Mouse (Mus musculus) hindbrain, embryonic 14.5 days (tissue): ENCODE data around the gene Tmem234. TPM values are rescaled to one million over a fixed set of nuclear protein-coding genes. Genes with fewer than 3 reads are reported as not detected.

Source experiments
- ATAC-seq: fragments of 200-750 bp; cut with Nextera tagmentation; 2 replicates; pipeline ENCODE4 v1.8.0; 2017; ENCODE audit warnings: moderate number of reproducible peaks, mild to moderate bottlenecking, moderate TSS enrichment, moderate library complexity; ENCODE audit not compliant: low FRiP score
- DNase-seq: peaks from one replicate; pipeline ENCODE4 v3.0.0-alpha.2; 2015; ENCODE audit warnings: low spot score
- H3K27ac ChIP-seq: fragments of 300-500 bp; sonication (generic); 2 replicates; pipeline ENCODE4 v1.5.1; 2014; ENCODE audit warnings: mild to moderate bottlenecking, moderate library complexity
- H3K27me3 ChIP-seq: fragments of 300-500 bp; sonication (generic); 2 replicates; pipeline ENCODE4 v1.6.1; 2014; ENCODE audit warnings: mild to moderate bottlenecking, low read length, mixed read lengths; ENCODE audit not compliant: control insufficient read depth, insufficient read depth
- H3K36me3 ChIP-seq: fragments of 300-500 bp; sonication (generic); replicated peaks from 2 replicates; pipeline ENCODE4 v1.6.1; 2014; ENCODE audit not compliant: control insufficient read depth, insufficient read depth
- H3K4me1 ChIP-seq: fragments of 300-500 bp; sonication (generic); replicated peaks from 2 replicates; pipeline ENCODE4 v1.6.1; 2014; ENCODE audit warnings: antibody characterized with exemption, low read length, mixed read lengths; ENCODE audit not compliant: control insufficient read depth, insufficient read depth
- H3K4me2 ChIP-seq: fragments of 300-500 bp; sonication (generic); replicated peaks from 2 replicates; pipeline ENCODE4 v1.6.1; 2014; ENCODE audit warnings: mild to moderate bottlenecking, moderate library complexity
- H3K4me3 ChIP-seq: fragments of 300-500 bp; sonication (generic); replicated peaks from 2 replicates; pipeline ENCODE4 v1.5.1; 2014; ENCODE audit warnings: mild to moderate bottlenecking, low read length
- H3K9ac ChIP-seq: fragments of 300-500 bp; sonication (generic); 2 replicates; pipeline ENCODE4 v1.6.1; 2014
- H3K9me3 ChIP-seq: fragments of 300-500 bp; sonication (generic); 2 replicates; pipeline ENCODE4 v1.6.1; 2016; ENCODE audit warnings: low read length; ENCODE audit not compliant: control insufficient read depth
- WGBS: fragments of 180-500 bp; shearing (Covaris S2); extraction: QIAGEN DNeasy Blood & Tissue Kit; methylation state at CpG from one replicate; pipeline ENCODE4 v1.1.7; 2014; 5-methylcytosine and 5-hydroxymethylcytosine counted together
- polyA plus RNA-seq: library from polyadenylated mRNA; unstranded; fragments of >200 nt; fragmentation: Nextera tagmentation; extraction: Ambion mirVana; gene quantifications from 2 replicates; pipeline ENCODE4 v1.2.1, GENCODE M21; 2014

Gene Tmem234
- polyA plus RNA-seq, 1 experiment from 2014 or later, result 188 TPM

DNA sequence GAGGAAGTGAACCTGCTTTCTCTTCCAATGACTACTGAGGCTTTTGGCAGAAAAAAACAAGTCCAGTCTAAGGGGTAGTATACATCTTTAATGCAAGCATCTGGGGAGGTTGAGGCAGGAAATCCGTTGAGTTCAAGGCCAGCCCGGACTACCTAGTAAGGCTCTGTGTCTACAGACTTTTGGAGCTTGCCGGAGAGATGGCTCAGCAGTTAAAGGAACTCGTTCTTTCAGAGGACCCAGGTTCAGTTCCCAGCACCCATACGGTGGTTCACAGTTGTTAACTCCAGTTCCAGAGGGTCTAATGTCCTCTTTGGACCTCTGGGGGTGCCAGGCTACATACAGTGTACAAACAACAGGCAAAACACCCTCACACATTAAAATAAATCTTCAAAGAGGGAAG lies 17.6 kb downstream of the Tmem234 start:
- Histone ChIP-seq H3K9ac (peak overlapping the region; percentile 78), H3K36me3 (peaks cover 19% of the 10 kb centered on the region), H3K9me3 (no peaks in the 10 kb centered on the region), H3K4me2 (peak overlapping the region; percentile 60), H3K4me1 (peaks cover 24% of the 10 kb centered on the region), H3K27me3 (no peaks in the 10 kb centered on the region), H3K4me3 (peak overlapping the region; percentile 52), H3K27ac (peak overlapping the region; percentile 91; the same call in 1 of the 2 replicates)
- ATAC-seq (no peak), DNase-seq (no peak)
- 97% methylated on average over 5 of the region's 5 CpGs for WGBS

DNA sequence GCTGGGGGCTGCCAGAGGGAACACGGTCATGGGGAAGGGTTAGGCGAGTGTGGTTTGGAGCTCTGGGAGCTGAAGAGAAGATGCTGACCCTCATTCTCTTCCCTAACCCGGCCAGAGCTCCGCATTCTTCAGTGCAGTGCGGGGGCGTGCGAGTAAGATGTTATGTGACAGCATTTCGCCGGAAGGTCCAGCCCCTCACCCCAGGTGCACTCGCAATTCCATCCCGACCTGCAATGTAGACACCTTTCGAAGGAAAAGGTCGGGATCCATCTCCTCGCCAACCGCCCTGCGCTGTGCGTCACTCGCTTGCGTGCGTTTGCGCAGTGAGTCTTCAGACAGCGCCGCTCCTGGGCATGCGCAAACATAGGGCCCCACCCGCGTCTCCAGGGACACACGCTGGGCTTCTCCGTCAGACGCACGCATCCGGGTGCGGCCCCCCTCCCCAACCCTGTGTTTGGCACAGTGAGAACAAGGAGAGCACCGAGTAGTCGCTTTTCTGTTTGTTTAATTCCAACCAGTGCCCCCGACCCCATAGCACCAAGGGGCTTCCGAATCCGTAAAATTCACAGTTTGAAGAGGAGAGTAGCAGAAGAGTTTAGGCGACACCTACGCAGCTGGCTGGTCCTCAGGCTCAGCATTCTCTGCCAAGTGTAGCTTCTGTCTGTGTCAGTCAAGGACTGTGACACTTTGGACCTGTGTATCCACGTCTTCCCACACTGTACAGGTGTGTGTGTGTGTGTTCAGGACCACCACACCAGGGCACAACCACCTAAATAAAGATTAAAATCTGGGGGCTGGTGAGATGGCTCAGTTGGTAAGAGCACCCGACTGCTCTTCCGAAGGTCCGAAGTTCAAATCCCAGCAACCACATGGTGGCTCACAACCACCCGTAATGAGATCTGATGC lies 18.6 kb downstream of the Tmem234 start, which contains the start of gene Iqcc:
Gene Iqcc (minus strand): TSS at position 314 of the 906 bp plus-strand sequence.
- H3K27ac ChIP-seq, result peak within 1 kb of the TSS; percentile 91
- H3K9me3 ChIP-seq, result no peaks in the 10 kb centered on the region
- 5% methylated on average over 43 of the region's 44 CpGs for WGBS
- H3K4me3 ChIP-seq, result peak within 1 kb of the TSS; percentile 52
- ATAC-seq (peak; percentile 91), DNase-seq (peak; percentile 97)
- peaks cover 27% of the 10 kb centered on the region for H3K4me1 ChIP-seq
- peaks cover 19% of the 10 kb centered on the region for H3K36me3 ChIP-seq
- no peaks in the 10 kb centered on the region for H3K27me3 ChIP-seq
- peak within 1 kb of the TSS; percentile 78 for H3K9ac ChIP-seq
- H3K4me2 ChIP-seq, result peak within 1 kb of the TSS; percentile 60

DNA sequence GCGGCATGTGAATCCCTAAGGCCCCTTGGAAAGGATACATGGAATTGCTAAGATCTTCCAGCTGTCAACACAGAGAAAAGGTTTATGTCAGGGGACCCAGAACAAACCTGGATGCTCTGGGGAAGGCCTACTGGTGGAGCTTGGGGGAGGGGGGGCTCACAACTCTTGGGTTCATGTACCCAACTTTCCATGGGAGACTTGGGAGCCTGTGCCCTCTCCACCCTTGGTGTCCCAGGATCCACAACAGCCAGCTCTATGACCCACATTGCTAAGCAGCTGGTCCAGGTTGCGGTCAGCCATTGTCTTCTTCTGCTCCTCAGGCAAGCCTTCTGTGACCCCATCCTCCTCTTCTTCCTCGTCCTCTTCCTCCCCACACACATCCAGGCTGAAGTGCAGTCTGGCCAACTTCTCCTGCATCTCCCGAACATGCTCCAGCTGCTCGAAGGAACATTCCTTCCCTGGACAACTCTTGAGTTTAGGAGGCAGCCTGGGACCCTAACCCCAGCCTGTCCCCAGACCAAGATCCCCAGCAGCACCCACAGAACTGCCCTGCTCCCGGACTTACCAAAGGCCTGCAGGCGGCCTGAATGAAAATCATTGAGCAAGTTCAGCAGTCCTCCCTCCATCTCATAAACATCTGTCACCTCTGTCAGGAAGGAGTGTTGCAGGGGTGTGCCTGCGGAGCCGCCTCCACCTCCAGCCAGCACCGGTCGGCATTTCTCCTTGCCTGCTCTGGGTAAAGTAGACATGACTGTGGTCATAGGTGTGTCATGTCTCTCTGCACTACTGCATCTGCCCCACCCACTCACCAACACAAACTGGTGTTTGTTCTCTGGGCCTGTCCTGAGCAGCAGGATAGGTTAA lies 20.2 kb downstream of the Tmem234 start:
- peaks cover 39% of the 10 kb centered on the region for H3K4me1 ChIP-seq
- DNase-seq (no peak), ATAC-seq (no peak)
- no peaks in the 10 kb centered on the region for H3K27me3 ChIP-seq
- H3K27ac ChIP-seq, result no peak overlapping the region
- H3K4me3 ChIP-seq, result no peak overlapping the region
- WGBS, result 89% methylated on average over 11 of the region's 11 CpGs
- H3K36me3 ChIP-seq, result peaks cover 17% of the 10 kb centered on the region
- peak overlapping the region; percentile 13; the same call in 1 of the 2 replicates for H3K4me2 ChIP-seq
- 0 out of 2 replicates have a peak overlapping the region, but pooled peaks have one; percentile 3 for H3K9ac ChIP-seq
- H3K9me3 ChIP-seq, result no peaks in the 10 kb centered on the region

DNA sequence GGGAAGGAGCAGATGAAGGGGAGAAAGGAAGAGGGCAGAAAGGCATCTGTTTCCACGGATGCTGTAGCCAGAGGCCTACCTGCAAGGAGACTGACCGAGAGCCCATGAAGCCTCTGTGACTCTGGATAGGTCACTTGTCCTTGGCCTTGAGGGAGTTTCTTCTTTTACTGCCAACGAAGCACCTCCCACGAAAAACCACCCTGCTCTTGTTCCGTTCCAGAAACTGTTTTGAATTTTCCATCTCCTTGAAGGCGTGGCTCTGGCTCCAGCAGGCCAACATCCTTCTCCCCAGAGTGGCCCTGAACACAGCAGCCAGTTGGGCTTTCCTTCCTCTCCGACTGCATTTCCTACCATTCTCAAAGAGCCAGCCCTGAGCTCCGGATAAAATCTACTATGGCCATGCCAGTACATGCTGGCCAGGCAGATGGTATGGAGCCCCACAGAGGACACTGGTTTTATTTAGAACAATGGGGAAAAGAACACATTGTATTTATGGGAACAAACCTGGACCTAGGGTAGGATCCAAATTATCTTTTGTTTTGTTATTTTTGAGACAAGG lies 20.9 kb downstream of the Tmem234 start:
- Histone ChIP-seq H3K4me3 (no peak overlapping the region), H3K27me3 (no peaks in the 10 kb centered on the region), H3K9ac (0 out of 2 replicates have a peak overlapping the region, but pooled peaks have one; percentile 3), H3K9me3 (no peaks in the 10 kb centered on the region), H3K4me1 (peaks cover 41% of the 10 kb centered on the region), H3K27ac (no peak overlapping the region), H3K36me3 (peaks cover 17% of the 10 kb centered on the region), H3K4me2 (peak overlapping the region; percentile 82)
- ATAC-seq (no peak), DNase-seq (no peak)
- WGBS, result 91% methylated on average over 8 of the region's 8 CpGs

DNA sequence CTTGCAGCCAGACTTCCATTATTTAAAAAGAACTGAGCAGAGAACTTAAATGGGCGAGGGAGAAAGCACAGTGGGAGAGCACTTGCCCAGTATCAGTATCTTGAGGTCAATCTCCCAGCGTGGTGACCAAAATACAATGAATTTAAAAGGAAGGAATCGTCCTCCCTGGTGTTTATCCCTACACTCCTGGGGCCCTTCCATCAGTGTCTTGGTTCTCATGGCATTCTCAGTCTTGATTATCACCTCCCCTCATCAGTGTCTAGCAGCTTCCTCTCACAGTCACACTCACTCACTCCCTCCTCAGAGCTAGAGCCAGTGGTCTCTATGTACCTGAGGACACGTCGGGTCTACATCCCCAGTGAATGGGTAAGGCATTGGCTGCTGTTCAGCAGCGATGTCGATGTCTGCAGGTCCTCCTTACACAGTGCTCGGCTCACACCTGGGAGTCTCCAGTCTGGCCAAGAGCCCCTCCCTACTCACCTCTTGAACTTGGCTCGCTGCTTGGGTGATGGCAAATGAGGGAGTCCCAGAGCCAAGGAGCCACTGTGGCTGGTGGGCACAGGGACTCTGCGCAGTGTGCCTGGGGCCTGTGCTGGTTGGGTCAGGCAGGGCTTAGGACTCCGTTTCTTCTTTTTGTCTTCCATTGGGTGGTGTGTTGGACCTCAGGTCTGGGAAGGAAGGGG lies 21.8 kb downstream of the Tmem234 start:
- ATAC-seq, result no peak
- peaks cover 17% of the 10 kb centered on the region for H3K36me3 ChIP-seq
- peak overlapping the region; percentile 66 for H3K9ac ChIP-seq
- WGBS, result 80% methylated on average over 11 of the region's 11 CpGs
- no peaks in the 10 kb centered on the region for H3K27me3 ChIP-seq
- H3K9me3 ChIP-seq, result no peaks in the 10 kb centered on the region
- peak overlapping the region; percentile 82 for H3K4me2 ChIP-seq
- DNase-seq, result no peak
- H3K4me3 ChIP-seq, result peak overlapping the region; percentile 49
- H3K4me1 ChIP-seq, result peaks cover 41% of the 10 kb centered on the region
- peak overlapping the region; percentile 94 for H3K27ac ChIP-seq

DNA sequence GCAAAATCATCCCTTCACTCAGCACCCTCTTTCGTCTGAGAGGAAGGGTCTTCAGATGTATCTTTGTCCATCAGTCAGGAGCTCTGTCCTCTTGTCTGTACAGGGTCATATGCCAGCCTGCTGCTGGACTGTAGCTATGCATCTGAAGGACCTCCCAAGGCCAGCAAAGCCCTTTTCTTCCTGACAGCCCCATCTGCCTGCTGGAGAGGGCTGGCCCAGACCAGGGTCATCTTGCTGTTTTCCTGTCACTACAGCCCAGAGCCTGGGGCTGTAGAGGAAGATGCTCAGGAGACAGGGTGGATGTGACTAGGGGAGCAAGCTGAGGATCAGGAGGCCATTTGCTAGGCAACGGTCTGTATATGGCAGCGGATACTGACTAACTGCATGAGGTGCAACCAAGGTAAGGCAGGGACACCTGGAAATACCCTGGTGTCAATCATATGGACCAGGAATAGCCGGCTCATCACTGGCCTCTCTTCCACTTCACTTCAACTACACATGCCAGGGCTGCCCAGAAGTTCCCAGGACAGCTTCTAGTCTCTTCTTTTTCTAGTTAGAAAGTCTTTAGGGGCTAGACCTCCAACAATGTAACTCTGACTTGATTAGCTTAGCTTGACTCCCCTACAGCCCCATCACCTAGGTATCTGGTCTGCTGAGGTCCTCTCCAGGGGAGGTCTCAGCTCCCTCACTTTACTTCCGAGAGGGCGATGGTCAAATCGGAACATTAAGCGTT lies 22.5 kb downstream of the Tmem234 start:
- no peaks in the 10 kb centered on the region for H3K9me3 ChIP-seq
- no peaks in the 10 kb centered on the region for H3K27me3 ChIP-seq
- peak overlapping the region; percentile 94 for H3K27ac ChIP-seq
- H3K9ac ChIP-seq, result peak overlapping the region; percentile 66
- H3K36me3 ChIP-seq, result peaks cover 22% of the 10 kb centered on the region
- 18% methylated on average over 8 of the region's 8 CpGs for WGBS
- peak overlapping the region; percentile 49 for H3K4me3 ChIP-seq
- DNase-seq (no peak), ATAC-seq (no peak)
- peaks cover 37% of the 10 kb centered on the region for H3K4me1 ChIP-seq
- H3K4me2 ChIP-seq, result peak overlapping the region; percentile 82

DNA sequence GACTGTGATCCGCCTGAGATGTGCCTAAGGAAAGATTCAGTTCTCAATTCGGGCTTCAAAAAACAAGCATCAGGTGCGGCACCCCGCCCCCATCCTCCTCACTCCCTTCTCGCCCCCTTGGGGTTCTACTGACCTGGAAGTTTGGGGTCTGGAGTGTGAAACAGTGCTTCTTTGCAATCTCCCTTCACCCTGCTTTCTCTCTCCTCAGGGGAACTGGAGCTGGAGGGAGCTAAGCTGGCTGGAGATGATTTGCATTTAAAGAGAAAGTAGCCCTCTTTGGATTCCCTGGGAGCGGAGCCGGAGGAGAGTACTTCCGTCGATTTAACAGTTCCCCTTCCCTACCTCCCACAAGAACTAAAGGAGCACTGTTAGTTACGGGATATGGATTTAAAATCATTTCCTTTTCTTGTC lies 23.2 kb downstream of the Tmem234 start, which contains the start of gene Ccdc28b:
Gene Ccdc28b (minus strand): TSS at position 267 of the 411 bp plus-strand sequence.
- peak; percentile 19; the same call in 1 of the 2 replicates for ATAC-seq
- Histone ChIP-seq H3K27ac (peak within 1 kb of the TSS; percentile 94), H3K9me3 (no peaks in the 10 kb centered on the region), H3K36me3 (peaks cover 29% of the 10 kb centered on the region), H3K27me3 (no peaks in the 10 kb centered on the region), H3K4me1 (peaks cover 32% of the 10 kb centered on the region), H3K4me3 (peak within 1 kb of the TSS; percentile 49), H3K4me2 (peak within 1 kb of the TSS; percentile 82), H3K9ac (peak within 1 kb of the TSS; percentile 66)
- WGBS, result 2% methylated on average over 10 of the region's 10 CpGs
- peak; percentile 74 for DNase-seq
